Mouse (Mus musculus) ES-E14 (cell line): Measurements from ENCODE around the gene Tomm70a.
A peak's percentile ranks its signal among the peaks of the same experiment; 100 is the strongest.

Experiments used
- CHD2 ChIP-seq: IDR thresholded peaks from 2 replicates; pipeline ENCODE4 v1.6.1; 2014; ENCODE audit warnings: mild to moderate bottlenecking, low read depth, low read length, inconsistent platforms
- ZNF384 ChIP-seq: IDR thresholded peaks from 2 replicates; pipeline ENCODE4 v1.6.1; 2012; ENCODE audit warnings: low read depth, low read length, inconsistent platforms

DNA sequence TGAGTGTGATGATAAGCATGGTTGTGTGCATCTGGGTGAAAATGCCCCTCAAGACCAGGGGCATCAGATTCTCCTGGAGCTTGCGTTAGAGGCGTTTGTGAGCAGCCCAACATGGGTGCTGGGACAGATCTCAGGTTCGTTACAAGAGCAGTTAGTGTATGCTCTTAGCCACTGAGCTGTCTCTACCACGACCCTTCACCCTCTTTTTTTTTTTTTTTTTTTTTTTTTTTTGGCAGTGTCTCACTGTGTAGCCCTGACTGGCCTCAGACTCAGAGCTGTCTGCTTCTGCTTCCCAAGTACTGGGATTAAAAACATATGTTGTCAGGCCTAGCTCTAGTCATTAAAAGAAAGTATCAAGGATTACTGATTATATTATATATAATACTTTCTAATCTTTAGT lies 4.8 kb downstream of the Tomm70a start:
- TF ChIP-seq CHD2 (no peak), ZNF384 (peak; percentile 45; the same call in 1 of the 2 replicates)
